Mouse (Mus musculus) erythroblast, adult 5-6 weeks (primary cell): ENCODE data around the gene Slc9b2. TPM values are rescaled to one million over a fixed set of nuclear protein-coding genes. Genes with fewer than 3 reads are reported as not detected.
A peak's percentile ranks its signal among the peaks of the same experiment; 100 is the strongest.

Source experiments
- ATAC-seq: replicated peaks from 2 replicates; pipeline ENCODE4 v1.8.0; 2016; ENCODE audit warnings: moderate number of reproducible peaks, mild to moderate bottlenecking, moderate TSS enrichment, inconsistent platforms; ENCODE audit not compliant: poor library complexity, low FRiP score, severe bottlenecking
- total RNA-seq, 2 experiments: library from RNA; stranded (forward) in 1 of 2; stranded (reverse) in 1 of 2; fragments of 150-400 nt in 1 of 2; fragments of 200-764, 138-1000 nt in 1 of 2; gene quantifications; 2 replicates each; pipeline versions ENCODE4 v1.2.3 to v1.2.4; 2015 to 2017; ENCODE audit warnings: low replicate concordance in 2 of 2

Slc9b2 gene
- total RNA-seq, 2 experiments from 2014 or later: not detected

- no peak for ATAC-seq
Observed at GRCm38 (mm10) chr3:135304566-135304965, 2.9 kb upstream of the Slc9b2 start.

- ATAC-seq: no peak
Observed at GRCm38 (mm10) chr3:135312916-135313491, 5.5 kb downstream of the Slc9b2 start.

GRCm38 (mm10) chr3:135313727-135314126, 6.2 kb downstream of the Slc9b2 start:
- ATAC-seq: no peak

- no peak for ATAC-seq
Observed at GRCm38 (mm10) chr3:135314811-135315210, 7.3 kb downstream of the Slc9b2 start.

- no peak for ATAC-seq
Observed at GRCm38 (mm10) chr3:135315720-135316425, 8.4 kb downstream of the Slc9b2 start.

GRCm38 (mm10) chr3:135318331-135318730, 10.8 kb downstream of the Slc9b2 start:
- no peak for ATAC-seq

- ATAC-seq: no peak
Observed at GRCm38 (mm10) chr3:135324354-135324753, 16.9 kb downstream of the Slc9b2 start.

GRCm38 (mm10) chr3:135327176-135327575, 19.7 kb downstream of the Slc9b2 start:
- ATAC-seq: no peak

- ATAC-seq: no peak
Observed at GRCm38 (mm10) chr3:135327601-135328000, 20.1 kb downstream of the Slc9b2 start.

- ATAC-seq: no peak; the same call in 1 of the 2 replicates
Observed at GRCm38 (mm10) chr3:135328560-135328959, 21.1 kb downstream of the Slc9b2 start.

- ATAC-seq: no peak
Observed at GRCm38 (mm10) chr3:135332691-135333090, 25.2 kb downstream of the Slc9b2 start.

- ATAC-seq: no peak
Observed at GRCm38 (mm10) chr3:135333763-135334162, 26.3 kb downstream of the Slc9b2 start.

- no peak for ATAC-seq
Observed at GRCm38 (mm10) chr3:135347739-135348264, 40.3 kb downstream of the Slc9b2 start, which contains the start of gene Slc9b1. Gene Slc9b1 (plus strand): TSS chr3:135348029.

GRCm38 (mm10) chr3:135349022-135349421, 41.5 kb downstream of the Slc9b2 start:
- no peak for ATAC-seq

- peak; percentile 58 for ATAC-seq
Observed at GRCm38 (mm10) chr3:135351857-135352256, 44.4 kb downstream of the Slc9b2 start.

- no peak for ATAC-seq
Observed at GRCm38 (mm10) chr3:135357394-135357793, 49.9 kb downstream of the Slc9b2 start.

- no peak for ATAC-seq
Observed at GRCm38 (mm10) chr3:135375836-135376235, 68.3 kb downstream of the Slc9b2 start.

- no peak for ATAC-seq
Observed at GRCm38 (mm10) chr3:135377445-135377844, 69.9 kb downstream of the Slc9b2 start.

- ATAC-seq: no peak
Observed at GRCm38 (mm10) chr3:135379868-135380267, 72.4 kb downstream of the Slc9b2 start.

GRCm38 (mm10) chr3:135393186-135393585, 85.7 kb downstream of the Slc9b2 start:
- no peak for ATAC-seq
